Mouse (Mus musculus): ENCODE results near the gene Glrx. TPM values are rescaled to one million over a fixed set of nuclear protein-coding genes. Genes with fewer than 3 reads are reported as not detected.
"Not testable (repeated sequence)": the region's sequence is repeated elsewhere in the genome, so short reads cannot be mapped to it uniquely, and the experiment has no call there.

Glrx gene
- polyA plus RNA-seq, 1 experiment from 2014 or later, result 99.8 TPM

DNA sequence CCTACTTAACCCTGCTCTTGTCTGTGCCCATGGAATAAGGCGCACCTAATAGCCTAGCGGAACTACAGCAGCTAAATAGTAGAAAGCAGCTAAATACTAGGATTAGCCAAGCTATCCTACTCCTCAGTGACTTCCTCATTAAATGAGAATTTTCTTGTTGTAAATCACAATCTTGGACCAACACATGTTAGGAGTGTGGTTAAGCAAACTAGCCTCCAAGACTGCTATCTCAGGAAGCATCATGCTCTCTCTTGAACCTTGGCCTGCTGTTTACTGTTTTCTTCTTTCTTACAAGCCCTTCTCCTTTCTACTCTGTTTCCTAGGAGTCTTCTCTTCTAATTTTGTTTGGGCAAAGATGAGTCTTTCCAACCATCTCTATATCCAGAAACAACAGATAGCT, 22.5 kb upstream of the Glrx start:
- Histone ChIP-seq H3K27me3 (ENCODE audit: control insufficient read depth, insufficient read depth, low read length) (no peaks in the 10 kb centered on the region), H3K4me2 (ENCODE audit: low read depth, low read length) (no peak overlapping the region), H3K36me3 (ENCODE audit: control insufficient read depth, insufficient read depth, low read length) (no peaks in the 10 kb centered on the region), H3K4me1 (ENCODE audit: control insufficient read depth, insufficient read depth, low read length) (no peaks in the 10 kb centered on the region), H3K9me3 (replicated peaks; ENCODE audit: control insufficient read depth, low read length) (no peaks in the 10 kb centered on the region), H3K27ac (ENCODE audit: low read length) (no peak overlapping the region), H3K4me3 (replicated peaks; ENCODE audit: low read length) (no peak overlapping the region), H3K9ac (ENCODE audit: low read length) (no peak overlapping the region)
- ATAC-seq (ENCODE audit: insufficient read depth, low FRiP score), result no peak
- 90% methylated on average over 2 of the region's 2 CpGs for WGBS

- H3K27ac ChIP-seq (ENCODE audit: low read length), result no peak overlapping the region
- H3K4me2 ChIP-seq (ENCODE audit: low read depth, low read length), result no peak overlapping the region
- ATAC-seq (ENCODE audit: insufficient read depth, low FRiP score), result no peak
- H3K36me3 ChIP-seq (ENCODE audit: control insufficient read depth, insufficient read depth, low read length), result no peaks in the 10 kb centered on the region
- H3K9me3 ChIP-seq (replicated peaks; ENCODE audit: control insufficient read depth, low read length), result no peaks in the 10 kb centered on the region
- 54% methylated on average over 3 of the region's 3 CpGs for WGBS
- H3K9ac ChIP-seq (ENCODE audit: low read length), result no peak overlapping the region
- no peaks in the 10 kb centered on the region for H3K27me3 ChIP-seq (ENCODE audit: control insufficient read depth, insufficient read depth, low read length)
- no peak overlapping the region for H3K4me3 ChIP-seq (replicated peaks; ENCODE audit: low read length)
- H3K4me1 ChIP-seq (ENCODE audit: control insufficient read depth, insufficient read depth, low read length), result no peaks in the 10 kb centered on the region
Measured at GRCm38 (mm10) chr13:75818486-75818885, 21.2 kb upstream of the Glrx start.

GRCm38 (mm10) chr13:75818945-75819706, 20.5 kb upstream of the Glrx start:
- H3K9ac ChIP-seq (ENCODE audit: low read length), result no peak overlapping the region
- H3K27ac ChIP-seq (ENCODE audit: low read length), result no peak overlapping the region
- no peaks in the 10 kb centered on the region for H3K4me1 ChIP-seq (ENCODE audit: control insufficient read depth, insufficient read depth, low read length)
- no peak overlapping the region for H3K4me3 ChIP-seq (replicated peaks; ENCODE audit: low read length)
- ATAC-seq (ENCODE audit: insufficient read depth, low FRiP score), result no peak
- no peaks in the 10 kb centered on the region for H3K36me3 ChIP-seq (ENCODE audit: control insufficient read depth, insufficient read depth, low read length)
- 76% methylated on average over 3 of the region's 3 CpGs for WGBS
- H3K4me2 ChIP-seq (ENCODE audit: low read depth, low read length), result no peak overlapping the region
- no peaks in the 10 kb centered on the region for H3K27me3 ChIP-seq (ENCODE audit: control insufficient read depth, insufficient read depth, low read length)
- H3K9me3 ChIP-seq (replicated peaks; ENCODE audit: control insufficient read depth, low read length), result no peaks in the 10 kb centered on the region

DNA sequence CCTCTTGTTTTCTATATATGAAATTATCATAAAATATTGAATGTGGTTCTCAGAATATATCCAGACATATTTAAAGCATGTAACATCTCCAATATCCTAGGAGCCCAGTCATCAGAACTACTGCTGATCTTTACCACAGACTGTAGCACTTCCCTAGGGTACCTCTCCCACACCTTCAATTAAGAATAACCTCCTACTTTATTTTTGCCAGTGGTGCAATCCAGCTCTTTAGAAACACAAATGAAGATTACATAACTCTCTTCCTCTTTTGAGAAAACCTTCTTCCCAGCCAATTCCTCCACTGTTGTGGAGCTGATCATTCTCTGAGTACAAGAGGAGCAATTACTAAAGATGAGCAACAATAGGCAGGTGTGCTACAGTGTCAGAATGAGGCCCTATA, 19.8 kb upstream of the Glrx start:
- H3K36me3 ChIP-seq (ENCODE audit: control insufficient read depth, insufficient read depth, low read length), result no peaks in the 10 kb centered on the region
- H3K27ac ChIP-seq (ENCODE audit: low read length), result no peak overlapping the region
- H3K4me1 ChIP-seq (ENCODE audit: control insufficient read depth, insufficient read depth, low read length), result no peaks in the 10 kb centered on the region
- no peaks in the 10 kb centered on the region for H3K27me3 ChIP-seq (ENCODE audit: control insufficient read depth, insufficient read depth, low read length)
- no peaks in the 10 kb centered on the region for H3K9me3 ChIP-seq (replicated peaks; ENCODE audit: control insufficient read depth, low read length)
- no peak for ATAC-seq (ENCODE audit: insufficient read depth, low FRiP score)
- no peak overlapping the region for H3K9ac ChIP-seq (ENCODE audit: low read length)
- no peak overlapping the region for H3K4me3 ChIP-seq (replicated peaks; ENCODE audit: low read length)
- H3K4me2 ChIP-seq (ENCODE audit: low read depth, low read length), result no peak overlapping the region

DNA sequence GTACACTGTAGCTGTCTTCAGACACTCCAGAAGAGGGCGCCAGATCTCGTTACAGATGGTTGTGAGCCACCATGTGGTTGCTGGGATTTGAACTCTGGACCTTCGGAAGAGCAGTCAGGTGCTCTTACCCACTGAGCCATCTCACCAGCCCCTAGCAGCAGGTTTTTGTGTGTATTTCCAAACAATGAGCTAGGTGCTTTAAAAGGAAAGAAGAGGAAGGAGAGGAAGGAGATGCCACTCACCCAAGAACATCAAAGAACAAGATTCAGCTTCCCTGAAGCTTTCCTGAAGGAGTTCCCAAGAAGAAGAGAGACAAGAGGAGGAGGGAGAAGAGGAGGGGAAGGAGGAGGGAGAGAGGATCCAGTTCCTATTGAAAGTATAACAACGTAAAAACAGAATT, 17.3 kb upstream of the Glrx start:
- not testable (repeated sequence) for H3K36me3 ChIP-seq (ENCODE audit: control insufficient read depth, insufficient read depth, low read length); H3K4me1 ChIP-seq (ENCODE audit: control insufficient read depth, insufficient read depth, low read length); H3K27ac ChIP-seq (ENCODE audit: low read length); H3K9me3 ChIP-seq (replicated peaks; ENCODE audit: control insufficient read depth, low read length); ATAC-seq (ENCODE audit: insufficient read depth, low FRiP score); H3K4me2 ChIP-seq (ENCODE audit: low read depth, low read length); H3K4me3 ChIP-seq (replicated peaks; ENCODE audit: low read length); H3K9ac ChIP-seq (ENCODE audit: low read length); H3K27me3 ChIP-seq (ENCODE audit: control insufficient read depth, insufficient read depth, low read length)
- 86% methylated on average over 4 of the region's 4 CpGs for WGBS

DNA sequence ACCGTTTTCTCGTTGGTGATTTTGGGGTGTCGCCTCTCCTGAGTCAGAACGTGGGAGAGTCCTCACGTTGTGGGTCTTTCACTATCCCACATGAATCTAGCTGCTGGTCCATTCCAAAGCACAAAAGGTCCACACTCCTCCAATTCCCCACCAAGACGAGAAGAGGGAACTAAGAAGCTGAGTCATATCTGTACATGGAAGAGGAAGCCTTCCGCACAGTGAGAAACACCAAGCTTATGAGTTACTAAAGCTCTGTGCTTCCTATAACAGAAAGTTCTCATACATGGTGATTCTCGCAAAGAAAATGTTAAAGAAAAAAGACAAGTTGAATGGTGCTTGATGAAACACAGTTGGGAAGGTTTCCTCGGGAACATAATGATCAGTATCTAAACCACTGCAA, 16.5 kb upstream of the Glrx start:
- no peak overlapping the region for H3K27ac ChIP-seq (ENCODE audit: low read length)
- WGBS, result 85% methylated on average over 9 of the region's 9 CpGs
- ATAC-seq (ENCODE audit: insufficient read depth, low FRiP score), result no peak

DNA sequence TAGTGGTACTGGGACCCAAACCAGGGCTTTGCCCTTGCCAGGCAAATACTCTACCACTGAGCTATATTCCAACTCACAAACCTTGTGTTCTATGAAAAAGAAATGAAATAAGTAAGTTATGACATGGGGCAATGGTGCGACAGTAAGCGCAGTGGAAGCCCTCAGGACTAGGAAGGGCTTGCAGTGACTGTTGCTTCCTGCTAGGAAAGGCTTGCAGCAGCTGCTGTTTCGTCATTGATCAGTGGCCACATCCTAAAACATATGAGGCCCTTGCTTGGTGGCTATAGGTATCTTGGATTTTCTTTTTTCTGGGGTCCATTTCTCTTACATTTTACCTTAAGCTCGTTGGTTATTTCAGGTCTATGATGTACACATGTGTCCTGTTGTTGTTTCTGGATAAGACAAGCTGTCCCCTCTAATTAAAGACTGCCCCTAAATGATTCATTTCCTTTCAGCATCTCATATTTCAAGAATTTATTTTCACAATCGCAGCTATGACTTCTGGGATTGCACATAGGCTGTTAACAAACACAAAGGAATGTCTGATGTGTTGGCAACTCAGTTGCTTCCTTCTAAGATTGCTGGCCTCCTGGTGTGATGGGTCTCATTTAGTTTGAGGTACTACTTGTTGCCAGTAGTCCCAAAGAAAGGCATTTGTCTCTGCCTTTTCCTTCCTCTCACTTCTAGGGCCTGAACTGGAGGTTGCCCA, 14.9 kb upstream of the Glrx start:
- Histone ChIP-seq H3K9ac (ENCODE audit: low read length) (no peak overlapping the region), H3K9me3 (replicated peaks; ENCODE audit: control insufficient read depth, low read length) (no peaks in the 10 kb centered on the region), H3K27ac (ENCODE audit: low read length) (no peak overlapping the region), H3K36me3 (ENCODE audit: control insufficient read depth, insufficient read depth, low read length) (no peaks in the 10 kb centered on the region), H3K27me3 (ENCODE audit: control insufficient read depth, insufficient read depth, low read length) (no peaks in the 10 kb centered on the region), H3K4me3 (replicated peaks; ENCODE audit: low read length) (no peak overlapping the region), H3K4me2 (ENCODE audit: low read depth, low read length) (no peak overlapping the region), H3K4me1 (ENCODE audit: control insufficient read depth, insufficient read depth, low read length) (no peaks in the 10 kb centered on the region)
- ATAC-seq (ENCODE audit: insufficient read depth, low FRiP score), result no peak
- WGBS, result 75% methylated on average over 5 of the region's 5 CpGs

More for the DNA sequence above, 16.5 kb upstream of the Glrx start:
- H3K9ac ChIP-seq (ENCODE audit: low read length), result no peak overlapping the region
- no peaks in the 10 kb centered on the region for H3K27me3 ChIP-seq (ENCODE audit: control insufficient read depth, insufficient read depth, low read length)
- no peak overlapping the region for H3K4me3 ChIP-seq (replicated peaks; ENCODE audit: low read length)
- H3K4me2 ChIP-seq (ENCODE audit: low read depth, low read length), result no peak overlapping the region
- H3K4me1 ChIP-seq (ENCODE audit: control insufficient read depth, insufficient read depth, low read length), result no peaks in the 10 kb centered on the region
- no peaks in the 10 kb centered on the region for H3K36me3 ChIP-seq (ENCODE audit: control insufficient read depth, insufficient read depth, low read length)
- no peaks in the 10 kb centered on the region for H3K9me3 ChIP-seq (replicated peaks; ENCODE audit: control insufficient read depth, low read length)

DNA sequence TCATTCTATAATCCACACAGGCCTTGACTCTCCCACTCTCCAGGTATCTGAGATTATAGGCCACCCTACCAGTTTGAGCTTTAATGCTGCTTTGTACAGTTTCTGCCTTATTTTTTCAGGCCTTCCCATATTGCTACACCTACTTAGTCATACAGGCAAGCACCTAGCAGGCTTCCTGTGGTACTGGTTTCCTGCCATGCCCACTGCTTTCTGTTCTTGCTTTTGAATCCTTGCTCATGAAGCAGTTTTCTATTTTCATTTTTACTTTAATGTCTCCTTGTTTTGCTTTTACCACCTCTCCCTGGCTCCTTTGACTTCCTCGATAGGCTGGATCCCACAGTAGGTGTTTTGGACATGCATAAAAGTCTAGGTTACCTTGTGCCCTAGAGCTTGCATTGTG, 14.3 kb upstream of the Glrx start:
- Histone ChIP-seq H3K4me1 (ENCODE audit: control insufficient read depth, insufficient read depth, low read length) (no peaks in the 10 kb centered on the region), H3K27ac (ENCODE audit: low read length) (no peak overlapping the region), H3K36me3 (ENCODE audit: control insufficient read depth, insufficient read depth, low read length) (no peaks in the 10 kb centered on the region), H3K4me2 (ENCODE audit: low read depth, low read length) (no peak overlapping the region), H3K4me3 (replicated peaks; ENCODE audit: low read length) (no peak overlapping the region), H3K27me3 (ENCODE audit: control insufficient read depth, insufficient read depth, low read length) (no peaks in the 10 kb centered on the region), H3K9ac (ENCODE audit: low read length) (no peak overlapping the region), H3K9me3 (replicated peaks; ENCODE audit: control insufficient read depth, low read length) (no peaks in the 10 kb centered on the region)
- ATAC-seq (ENCODE audit: insufficient read depth, low FRiP score), result no peak
- 93% methylated on average over 1 of the region's 1 CpGs for WGBS

DNA sequence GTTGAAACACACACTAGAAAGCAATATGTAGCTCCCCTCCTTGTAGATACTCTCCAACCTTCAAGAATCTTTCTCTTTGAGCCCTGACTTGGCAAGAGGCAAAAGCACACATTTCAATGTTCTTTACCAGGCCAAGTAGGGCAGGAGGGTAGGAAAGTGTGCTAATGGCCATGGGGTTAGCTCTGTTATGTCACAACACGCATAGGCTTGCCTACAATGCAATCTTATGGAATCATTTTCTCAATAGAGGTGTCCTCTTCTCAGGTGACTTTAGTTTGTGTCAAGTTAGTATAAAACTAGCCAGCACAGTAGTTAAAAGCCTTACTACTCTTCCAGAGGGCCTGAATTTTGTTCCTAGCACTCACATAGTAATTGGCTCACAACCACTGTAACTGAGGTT, 9.0 kb upstream of the Glrx start:
- Histone ChIP-seq H3K4me3 (replicated peaks; ENCODE audit: low read length) (no peak overlapping the region), H3K4me1 (ENCODE audit: control insufficient read depth, insufficient read depth, low read length) (no peaks in the 10 kb centered on the region), H3K4me2 (ENCODE audit: low read depth, low read length) (no peak overlapping the region), H3K36me3 (ENCODE audit: control insufficient read depth, insufficient read depth, low read length) (no peaks in the 10 kb centered on the region), H3K27me3 (ENCODE audit: control insufficient read depth, insufficient read depth, low read length) (no peaks in the 10 kb centered on the region), H3K9me3 (replicated peaks; ENCODE audit: control insufficient read depth, low read length) (no peaks in the 10 kb centered on the region), H3K27ac (ENCODE audit: low read length) (no peak overlapping the region), H3K9ac (ENCODE audit: low read length) (no peak overlapping the region)
- 90% methylated on average over 1 of the region's 1 CpGs for WGBS
- no peak for ATAC-seq (ENCODE audit: insufficient read depth, low FRiP score)
